Mouse (Mus musculus) adrenal gland, postnatal 10 days (tissue): ENCODE results near the gene Trnt1. TPM values are rescaled to one million over a fixed set of nuclear protein-coding genes. Genes with fewer than 3 reads are reported as not detected.
A peak's percentile ranks its signal among the peaks of the same experiment; 100 is the strongest.

Experiments used
- DNase-seq: peaks from one replicate; pipeline ENCODE4 v3.0.0; 2021; ENCODE audit warnings: mixed read lengths
- long read RNA-seq, 2 experiments: library from polyadenylated mRNA; stranded (forward); transcript quantifications; one replicate each; pipeline ENCODE4 v2.0.0; 2021
- total RNA-seq, 2 experiments: library from RNA; stranded (reverse); gene quantifications; 2 replicates each; pipeline ENCODE4 v1.2.3; 2021

The Trnt1 gene
- 10 to 100 TPM; 54.1 to 54.4 TPM for total RNA-seq
- long read RNA-seq, experiment 1, transcript Trnt1-203 (9 exons, 1,398 nt): minor isoform, 16 of 53 reads
- long read RNA-seq, experiment 1, transcript Trnt1-201 (9 exons, 2,283 nt): major isoform, 23 of 53 reads
- long read RNA-seq, experiment 1, partial matches to known transcripts: 8 of 53 reads
- long read RNA-seq, experiment 1, other reads (novel, unspliced or antisense): 6 of 53 reads
- long read RNA-seq, experiment 2, transcript Trnt1-201 (9 exons, 2,283 nt): major isoform, 11 of 29 reads
- long read RNA-seq, experiment 2, transcript Trnt1-203 (9 exons, 1,398 nt): minor isoform, 6 of 29 reads
- long read RNA-seq, experiment 2, partial matches to known transcripts: 8 of 29 reads
- long read RNA-seq, experiment 2, other reads (novel, unspliced or antisense): 4 of 29 reads

- peak; percentile 99 for DNase-seq
Observed at GRCm38 (mm10) chr6:106768640-106769289, at the start of gene Trnt1. Trnt1 (plus strand) TSS chr6:106769120.

DNA sequence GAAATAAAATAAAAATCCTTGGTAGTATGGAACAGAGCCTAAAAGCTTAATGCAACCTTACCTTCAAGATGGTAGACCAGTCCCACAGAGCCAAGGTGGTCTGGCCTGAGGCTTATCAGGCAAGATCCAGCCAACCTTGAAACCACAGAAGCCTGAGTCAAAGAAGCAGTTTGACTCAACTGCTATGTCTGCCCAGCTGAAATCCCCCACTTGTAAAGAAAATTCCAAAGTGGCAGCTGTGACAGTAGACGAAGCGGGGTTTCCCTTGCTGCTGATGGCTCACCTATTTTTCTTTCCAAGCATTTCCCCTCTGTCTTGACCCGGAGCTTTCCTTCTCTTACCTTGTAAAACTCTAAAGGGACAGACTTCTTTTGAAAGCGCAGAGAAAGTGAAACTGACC lies 43.3 kb upstream of the Trnt1 start:
- DNase-seq: no peak

DNA sequence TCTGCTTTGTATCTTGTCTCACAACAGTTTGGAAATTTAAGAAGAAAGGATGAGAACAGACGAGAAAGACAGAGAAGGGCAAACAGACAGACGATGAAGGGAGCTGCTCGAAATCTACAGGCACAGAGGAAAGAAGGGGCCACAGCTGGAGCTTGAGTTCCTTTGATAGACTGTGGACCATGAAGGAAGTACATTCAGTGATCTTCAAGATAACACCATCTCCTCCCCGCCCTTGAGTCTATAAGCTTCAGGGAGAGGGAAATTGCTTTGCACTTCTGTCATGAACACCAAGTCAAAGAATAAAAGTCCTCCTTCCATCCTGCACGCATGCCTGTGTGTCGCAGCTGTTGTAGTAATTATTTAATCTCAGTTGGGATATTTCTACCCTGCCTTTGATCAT lies 42.8 kb upstream of the Trnt1 start:
- DNase-seq: no peak

GRCm38 (mm10) chr6:106727703-106728102 lies 41.2 kb upstream of the Trnt1 start:
- no peak for DNase-seq

GRCm38 (mm10) chr6:106729682-106730314 lies 39.1 kb upstream of the Trnt1 start:
- DNase-seq: no peak

DNA sequence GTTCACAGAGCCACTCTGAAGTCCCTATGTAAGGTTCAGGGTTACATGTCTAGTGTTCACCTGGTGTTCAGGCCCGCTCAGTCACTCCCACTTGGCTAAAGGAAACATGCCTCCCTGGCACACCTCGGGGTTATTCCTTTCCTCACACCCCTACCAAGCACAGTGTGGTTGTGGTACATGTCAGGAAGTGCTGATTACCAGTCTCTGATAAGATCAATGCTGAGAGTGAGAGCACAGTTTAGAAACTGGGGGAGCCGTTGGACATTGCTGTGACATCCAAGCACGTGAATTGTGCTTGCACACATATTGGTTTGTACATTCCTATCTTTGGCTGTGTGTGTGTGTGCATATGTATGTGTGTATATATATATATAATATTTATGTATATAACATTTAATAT lies 36.4 kb upstream of the Trnt1 start:
- DNase-seq: no peak

DNA sequence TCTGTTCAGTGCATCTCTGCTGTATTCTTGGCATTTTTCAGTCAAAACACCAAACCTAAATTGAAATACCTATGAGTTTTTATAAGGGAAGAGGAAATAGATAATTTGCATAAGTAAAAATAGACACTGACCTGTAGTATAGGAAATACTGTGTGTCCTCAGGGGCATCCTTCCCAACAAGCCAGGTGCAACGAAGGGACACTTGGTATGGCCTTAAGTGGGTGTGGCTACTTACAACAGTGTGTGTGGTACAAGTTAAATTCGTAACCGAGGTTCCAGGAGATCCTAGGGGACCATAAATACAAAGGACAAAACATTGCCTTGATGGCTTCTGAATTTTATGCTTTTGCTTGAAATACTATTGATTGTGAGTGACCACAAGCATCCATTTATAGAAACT lies 30.7 kb upstream of the Trnt1 start:
- DNase-seq: no peak

GRCm38 (mm10) chr6:106740244-106740825 lies 28.6 kb upstream of the Trnt1 start:
- DNase-seq: no peak

GRCm38 (mm10) chr6:106743556-106744233 lies 25.2 kb upstream of the Trnt1 start:
- DNase-seq: no peak

- no peak for DNase-seq
Observed at GRCm38 (mm10) chr6:106745673-106746394, 23.1 kb upstream of the Trnt1 start.

- no peak for DNase-seq
Observed at GRCm38 (mm10) chr6:106747251-106747650, 21.7 kb upstream of the Trnt1 start.

DNA sequence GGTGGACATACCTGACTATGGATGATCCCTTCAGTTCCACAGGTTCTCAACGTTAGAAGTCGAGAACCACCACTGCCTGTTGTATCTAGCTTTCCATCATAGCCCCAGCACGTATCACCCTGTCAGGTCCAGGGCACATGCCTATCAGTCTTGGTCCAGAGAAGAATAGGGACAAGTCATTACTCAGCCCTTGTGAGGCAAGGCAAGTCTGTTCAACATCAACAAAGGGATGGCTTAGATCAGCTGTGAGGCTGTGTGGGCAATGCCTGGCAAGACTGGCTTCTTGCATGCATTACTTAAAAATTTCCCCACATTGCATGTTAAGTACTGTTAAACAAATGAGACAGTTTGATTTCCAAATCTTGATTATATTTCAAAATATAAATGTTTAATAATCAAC lies 21.1 kb upstream of the Trnt1 start:
- DNase-seq: no peak

GRCm38 (mm10) chr6:106748887-106749388 lies 20.0 kb upstream of the Trnt1 start, which contains the start of gene Il5ra:
Il5ra (minus strand) TSS chr6:106749037.
- DNase-seq: no peak

- DNase-seq: no peak
Observed at GRCm38 (mm10) chr6:106750291-106750690, 18.6 kb upstream of the Trnt1 start.

DNA sequence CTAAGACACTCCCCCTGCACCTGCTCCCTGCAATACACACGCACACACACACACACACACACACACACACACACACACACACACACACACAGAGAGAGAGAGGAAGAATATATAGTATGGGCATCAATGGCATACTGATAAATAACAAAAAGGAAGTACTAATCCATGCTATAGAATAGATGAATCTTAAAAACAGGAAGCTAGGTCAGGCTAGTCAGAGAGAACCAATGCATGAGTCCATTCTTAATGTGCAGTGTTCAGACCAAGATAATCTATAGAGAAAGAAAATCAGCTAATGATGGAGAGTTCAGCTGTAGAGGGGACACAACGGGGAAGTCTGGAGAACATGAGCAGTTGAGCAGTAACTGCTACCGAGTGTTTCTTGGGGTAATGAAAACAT lies 10.6 kb upstream of the Trnt1 start:
- DNase-seq: no peak

GRCm38 (mm10) chr6:106760473-106761218 lies 8.3 kb upstream of the Trnt1 start:
- DNase-seq: no peak

DNA sequence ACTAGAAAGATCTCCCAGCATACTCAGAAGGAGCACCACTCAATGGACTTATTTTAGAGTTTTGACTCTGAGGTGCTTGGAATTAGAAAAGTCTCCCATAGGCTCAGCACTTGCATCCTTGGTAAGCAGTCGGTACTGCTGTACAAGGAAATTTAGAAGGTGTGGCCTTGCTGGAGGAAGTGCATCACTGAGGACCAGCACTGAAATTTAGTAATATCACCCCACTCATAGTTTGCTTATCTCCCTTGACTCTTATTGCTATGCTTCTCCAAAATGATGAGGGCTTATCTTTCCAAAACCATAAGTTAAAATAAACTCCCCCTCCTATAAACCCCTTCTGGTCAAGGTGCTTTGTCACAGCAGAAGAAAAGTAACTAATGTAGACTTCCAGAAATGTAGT lies 7.4 kb upstream of the Trnt1 start:
- DNase-seq: no peak

- DNase-seq: no peak
Observed at GRCm38 (mm10) chr6:106765892-106766291, 3.0 kb upstream of the Trnt1 start.

GRCm38 (mm10) chr6:106766774-106767173 lies 2.1 kb upstream of the Trnt1 start:
- no peak for DNase-seq

GRCm38 (mm10) chr6:106769290-106769866 lies 458 bp downstream of the Trnt1 start:
- DNase-seq: no peak
